Mouse (Mus musculus) adrenal gland, postnatal 10 days (tissue): ENCODE measurements around the gene Col23a1. TPM values are rescaled to one million over a fixed set of nuclear protein-coding genes. Genes with fewer than 3 reads are reported as not detected.
"Not testable (repeated sequence)": the region's sequence is repeated elsewhere in the genome, so short reads cannot be mapped to it uniquely, and the experiment has no call there.

Experiments
- DNase-seq: peaks from one replicate; pipeline ENCODE4 v3.0.0; 2021; ENCODE audit warnings: mixed read lengths
- total RNA-seq, 2 experiments: library from RNA; stranded (reverse); gene quantifications; 2 replicates each; pipeline ENCODE4 v1.2.3; 2021

Gene Col23a1
- total RNA-seq, 2 experiments from 2014 or later, result 8.6 to 11.0 TPM

- no peak for DNase-seq
Observed at GRCm38 (mm10) chr11:51622971-51623491, 333.3 kb downstream of the Col23a1 start.

- DNase-seq, result no peak
Observed at GRCm38 (mm10) chr11:51625187-51625820, 335.6 kb downstream of the Col23a1 start.

GRCm38 (mm10) chr11:51627425-51627824 lies 337.7 kb downstream of the Col23a1 start:
- no peak for DNase-seq

- DNase-seq, result no peak
Observed at GRCm38 (mm10) chr11:51627907-51628306, 338.2 kb downstream of the Col23a1 start.

- DNase-seq, result no peak
Observed at GRCm38 (mm10) chr11:51629651-51630314, 340.1 kb downstream of the Col23a1 start.

GRCm38 (mm10) chr11:51632130-51632753 lies 342.5 kb downstream of the Col23a1 start:
- DNase-seq, result peak; percentile 26

GRCm38 (mm10) chr11:51633200-51633599 lies 343.5 kb downstream of the Col23a1 start:
- DNase-seq, result not testable (repeated sequence)

Other genes starting within 250 kb of the Col23a1 start
- gene Olfr1375, start 241.8 kb upstream of the Col23a1 start, total RNA-seq, result not detected
- 1 to 10 TPM; 4.5 to 5.8 TPM for gene Zfp354a, start 230.7 kb upstream of the Col23a1 start, total RNA-seq
- gene Gm12569, start 69.4 kb upstream of the Col23a1 start, total RNA-seq, result not detected
- 10 to 100 TPM; 61.2 to 87.1 TPM for gene Clk4, start 28.2 kb upstream of the Col23a1 start, total RNA-seq
- gene BC049762, start 26.9 kb upstream of the Col23a1 start, total RNA-seq, result under 1 TPM; 0.63 to 0.82 TPM